Mouse (Mus musculus): ENCODE measurements around the gene Adpgk. TPM values are rescaled to one million over a fixed set of nuclear protein-coding genes. Genes with fewer than 3 reads are reported as not detected.

Adpgk gene
- polyA plus RNA-seq, 1 experiment from 2014 or later, result 50.9 TPM

GRCm38 (mm10) chr9:59296419-59296818, 5.1 kb downstream of the Adpgk start:
- WGBS, result 80% methylated on average over 2 of the region's 2 CpGs
- Histone ChIP-seq H3K9me3 (ENCODE audit: control insufficient read depth, low read length) (no peaks in the 10 kb centered on the region), H3K4me1 (ENCODE audit: control insufficient read depth, insufficient read depth, low read length) (peaks cover 6% of the 10 kb centered on the region), H3K27ac (replicated peaks; ENCODE audit: low read depth, low read length) (no peak overlapping the region), H3K4me2 (ENCODE audit: low read depth, low read length) (no peak overlapping the region), H3K9ac (ENCODE audit: low read depth, low read length) (no peak overlapping the region), H3K4me3 (ENCODE audit: low read depth, low read length) (no peak overlapping the region), H3K27me3 (replicated peaks; ENCODE audit: control insufficient read depth, insufficient read depth, low read length) (no peaks in the 10 kb centered on the region), H3K36me3 (ENCODE audit: control insufficient read depth, insufficient read depth, low read length) (peaks cover 22% of the 10 kb centered on the region)
- DNase-seq (ENCODE audit: low spot score) (no peak), ATAC-seq (ENCODE audit: low read depth) (no peak)

- WGBS, result 56% methylated on average over 2 of the region's 2 CpGs
- ATAC-seq (ENCODE audit: low read depth) (no peak), DNase-seq (ENCODE audit: low spot score) (no peak)
- Histone ChIP-seq H3K4me1 (ENCODE audit: control insufficient read depth, insufficient read depth, low read length) (peaks cover 10% of the 10 kb centered on the region; the same call in 1 of the 2 replicates), H3K36me3 (ENCODE audit: control insufficient read depth, insufficient read depth, low read length) (peaks cover 36% of the 10 kb centered on the region), H3K4me2 (ENCODE audit: low read depth, low read length) (no peak overlapping the region), H3K4me3 (ENCODE audit: low read depth, low read length) (no peak overlapping the region), H3K9ac (ENCODE audit: low read depth, low read length) (no peak overlapping the region), H3K27me3 (replicated peaks; ENCODE audit: control insufficient read depth, insufficient read depth, low read length) (no peaks in the 10 kb centered on the region), H3K9me3 (ENCODE audit: control insufficient read depth, low read length) (no peaks in the 10 kb centered on the region), H3K27ac (replicated peaks; ENCODE audit: low read depth, low read length) (no peak overlapping the region)
These were observed 16.5 kb downstream of the Adpgk start for GRCm38 (mm10) chr9:59307890-59308289.

- 66% methylated on average over 8 of the region's 8 CpGs for WGBS
- no peak overlapping the region for H3K4me3 ChIP-seq (ENCODE audit: low read depth, low read length)
- H3K4me2 ChIP-seq (ENCODE audit: low read depth, low read length), result no peak overlapping the region
- DNase-seq (ENCODE audit: low spot score) (no peak), ATAC-seq (ENCODE audit: low read depth) (peak; percentile 12; the same call in 1 of the 2 replicates)
- H3K36me3 ChIP-seq (ENCODE audit: control insufficient read depth, insufficient read depth, low read length), result peaks cover 49% of the 10 kb centered on the region
- peak overlapping the region; percentile 48 for H3K27ac ChIP-seq (replicated peaks; ENCODE audit: low read depth, low read length)
- H3K27me3 ChIP-seq (replicated peaks; ENCODE audit: control insufficient read depth, insufficient read depth, low read length), result no peaks in the 10 kb centered on the region
- H3K9me3 ChIP-seq (ENCODE audit: control insufficient read depth, low read length), result no peaks in the 10 kb centered on the region
- peaks cover 10% of the 10 kb centered on the region; the same call in 1 of the 2 replicates for H3K4me1 ChIP-seq (ENCODE audit: control insufficient read depth, insufficient read depth, low read length)
- H3K9ac ChIP-seq (ENCODE audit: low read depth, low read length), result no peak overlapping the region
These were observed 19.4 kb downstream of the Adpgk start for GRCm38 (mm10) chr9:59310582-59311283.

GRCm38 (mm10) chr9:59311284-59311670, 19.9 kb downstream of the Adpgk start:
- H3K4me3 ChIP-seq (ENCODE audit: low read depth, low read length), result no peak overlapping the region
- H3K9ac ChIP-seq (ENCODE audit: low read depth, low read length), result no peak overlapping the region
- H3K4me1 ChIP-seq (ENCODE audit: control insufficient read depth, insufficient read depth, low read length), result peaks cover 10% of the 10 kb centered on the region; the same call in 1 of the 2 replicates
- no peak overlapping the region for H3K4me2 ChIP-seq (ENCODE audit: low read depth, low read length)
- DNase-seq (ENCODE audit: low spot score) (peak; percentile 41), ATAC-seq (ENCODE audit: low read depth) (no peak)
- peak overlapping the region; percentile 48; the same call in 1 of the 2 replicates for H3K27ac ChIP-seq (replicated peaks; ENCODE audit: low read depth, low read length)
- H3K36me3 ChIP-seq (ENCODE audit: control insufficient read depth, insufficient read depth, low read length), result peaks cover 49% of the 10 kb centered on the region
- no peaks in the 10 kb centered on the region for H3K9me3 ChIP-seq (ENCODE audit: control insufficient read depth, low read length)
- H3K27me3 ChIP-seq (replicated peaks; ENCODE audit: control insufficient read depth, insufficient read depth, low read length), result no peaks in the 10 kb centered on the region
- 42% methylated on average over 3 of the region's 3 CpGs for WGBS

- H3K4me2 ChIP-seq (ENCODE audit: low read depth, low read length), result no peak overlapping the region
- ATAC-seq (ENCODE audit: low read depth) (no peak), DNase-seq (ENCODE audit: low spot score) (no peak)
- no peak overlapping the region for H3K27ac ChIP-seq (replicated peaks; ENCODE audit: low read depth, low read length)
- no peaks in the 10 kb centered on the region for H3K27me3 ChIP-seq (replicated peaks; ENCODE audit: control insufficient read depth, insufficient read depth, low read length)
- no peak overlapping the region for H3K9ac ChIP-seq (ENCODE audit: low read depth, low read length)
- WGBS, result 86% methylated on average over 3 of the region's 3 CpGs
- H3K4me1 ChIP-seq (ENCODE audit: control insufficient read depth, insufficient read depth, low read length), result peaks cover 4% of the 10 kb centered on the region; the same call in 1 of the 2 replicates
- no peak overlapping the region for H3K4me3 ChIP-seq (ENCODE audit: low read depth, low read length)
- peaks cover 43% of the 10 kb centered on the region for H3K36me3 ChIP-seq (ENCODE audit: control insufficient read depth, insufficient read depth, low read length)
- no peaks in the 10 kb centered on the region for H3K9me3 ChIP-seq (ENCODE audit: control insufficient read depth, low read length)
These were observed 24.8 kb downstream of the Adpgk start for GRCm38 (mm10) chr9:59316206-59316605.

GRCm38 (mm10) chr9:59324351-59324750, 33.0 kb downstream of the Adpgk start:
- no peak overlapping the region for H3K4me3 ChIP-seq (ENCODE audit: low read depth, low read length)
- no peaks in the 10 kb centered on the region for H3K27me3 ChIP-seq (replicated peaks; ENCODE audit: control insufficient read depth, insufficient read depth, low read length)
- H3K4me2 ChIP-seq (ENCODE audit: low read depth, low read length), result no peak overlapping the region
- H3K9me3 ChIP-seq (ENCODE audit: control insufficient read depth, low read length), result no peaks in the 10 kb centered on the region
- H3K36me3 ChIP-seq (ENCODE audit: control insufficient read depth, insufficient read depth, low read length), result peaks cover 65% of the 10 kb centered on the region
- no peak for DNase-seq (ENCODE audit: low spot score)
- ATAC-seq (ENCODE audit: low read depth), result no peak
- no peak overlapping the region for H3K27ac ChIP-seq (replicated peaks; ENCODE audit: low read depth, low read length)
- H3K4me1 ChIP-seq (ENCODE audit: control insufficient read depth, insufficient read depth, low read length), result no peaks in the 10 kb centered on the region
- no peak overlapping the region for H3K9ac ChIP-seq (ENCODE audit: low read depth, low read length)

- H3K27ac ChIP-seq (replicated peaks; ENCODE audit: low read depth, low read length), result no peak overlapping the region
- H3K36me3 ChIP-seq (ENCODE audit: control insufficient read depth, insufficient read depth, low read length), result peaks cover 57% of the 10 kb centered on the region
- H3K27me3 ChIP-seq (replicated peaks; ENCODE audit: control insufficient read depth, insufficient read depth, low read length), result no peaks in the 10 kb centered on the region
- ATAC-seq (ENCODE audit: low read depth) (no peak), DNase-seq (ENCODE audit: low spot score) (no peak)
- no peak overlapping the region for H3K4me3 ChIP-seq (ENCODE audit: low read depth, low read length)
- H3K4me1 ChIP-seq (ENCODE audit: control insufficient read depth, insufficient read depth, low read length), result no peaks in the 10 kb centered on the region
- no peak overlapping the region for H3K9ac ChIP-seq (ENCODE audit: low read depth, low read length)
- no peaks in the 10 kb centered on the region for H3K9me3 ChIP-seq (ENCODE audit: control insufficient read depth, low read length)
- 90% methylated on average over 5 of the region's 5 CpGs for WGBS
- no peak overlapping the region for H3K4me2 ChIP-seq (ENCODE audit: low read depth, low read length)
These were observed 38.7 kb downstream of the Adpgk start for GRCm38 (mm10) chr9:59330055-59330454.

- Histone ChIP-seq H3K4me1 (ENCODE audit: control insufficient read depth, insufficient read depth, low read length) (no peaks in the 10 kb centered on the region), H3K36me3 (ENCODE audit: control insufficient read depth, insufficient read depth, low read length) (peaks cover 31% of the 10 kb centered on the region), H3K27ac (replicated peaks; ENCODE audit: low read depth, low read length) (no peak overlapping the region), H3K4me2 (ENCODE audit: low read depth, low read length) (no peak overlapping the region), H3K9ac (ENCODE audit: low read depth, low read length) (no peak overlapping the region), H3K27me3 (replicated peaks; ENCODE audit: control insufficient read depth, insufficient read depth, low read length) (no peaks in the 10 kb centered on the region), H3K4me3 (ENCODE audit: low read depth, low read length) (no peak overlapping the region), H3K9me3 (ENCODE audit: control insufficient read depth, low read length) (no peaks in the 10 kb centered on the region)
- DNase-seq (ENCODE audit: low spot score) (no peak), ATAC-seq (ENCODE audit: low read depth) (no peak)
- 88% methylated on average over 3 of the region's 3 CpGs for WGBS
These were observed 45.2 kb downstream of the Adpgk start for GRCm38 (mm10) chr9:59336539-59336938.

GRCm38 (mm10) chr9:59337889-59338288, 46.5 kb downstream of the Adpgk start:
- Histone ChIP-seq H3K27ac (replicated peaks; ENCODE audit: low read depth, low read length) (no peak overlapping the region), H3K9ac (ENCODE audit: low read depth, low read length) (no peak overlapping the region), H3K36me3 (ENCODE audit: control insufficient read depth, insufficient read depth, low read length) (peaks cover 31% of the 10 kb centered on the region), H3K4me1 (ENCODE audit: control insufficient read depth, insufficient read depth, low read length) (no peaks in the 10 kb centered on the region), H3K4me2 (ENCODE audit: low read depth, low read length) (no peak overlapping the region), H3K9me3 (ENCODE audit: control insufficient read depth, low read length) (no peaks in the 10 kb centered on the region), H3K4me3 (ENCODE audit: low read depth, low read length) (no peak overlapping the region), H3K27me3 (replicated peaks; ENCODE audit: control insufficient read depth, insufficient read depth, low read length) (no peaks in the 10 kb centered on the region)
- ATAC-seq (ENCODE audit: low read depth) (no peak), DNase-seq (ENCODE audit: low spot score) (no peak)
- 87% methylated on average over 5 of the region's 5 CpGs for WGBS

Measured in embryonic facial prominence, embryonic 14.5 days (tissue).